ENCODE assay signal across 9 mouse cellular contexts in the genomic region with DNA sequence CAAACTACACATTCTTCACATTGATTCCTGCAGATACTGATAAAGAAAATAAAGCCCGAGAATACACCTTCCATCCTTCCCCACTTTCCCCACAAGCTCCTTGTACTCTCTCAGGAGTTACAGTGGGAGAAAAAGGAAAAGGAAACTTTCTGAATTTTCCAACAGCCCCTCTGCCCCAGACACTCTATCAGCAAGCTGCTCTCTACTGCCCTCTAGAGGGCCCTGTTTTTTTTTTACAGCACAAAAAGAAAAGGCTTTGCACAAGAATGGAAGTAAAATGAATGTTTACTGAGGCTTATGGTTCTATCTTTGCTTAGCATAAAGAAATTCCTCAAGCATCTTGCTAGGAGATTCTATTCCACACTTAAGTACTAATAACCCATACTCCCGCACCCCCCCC.
A peak's percentile ranks its signal among the peaks of the same experiment; 100 is the strongest.
DNase-seq lines count a peak whose midpoint lies in the region; ATAC-seq and TF ChIP-seq lines count a peak whose summit lies in the region.
"Had no signal": no experiment of that assay in that cellular context is flagged by ENCODE, and none has a peak within 500 bp of the region (broad histone marks: within the 10 kb centered on the region; RNA-seq: fewer than 3 reads in every experiment).

No protein-coding gene starts in this region.

- no peak for TF ChIP-seq POLR2A in limb, embryonic 14.5 days (IDR thresholded peaks at IDR 0.05; ENCODE audit: borderline replicate concordance, extremely low read depth, insufficient read depth, insufficient read length)

- WGBS in hindbrain, embryonic 11.5 days, result 70% methylated on average over 2 of the region's 2 CpGs
- 63% methylated on average over 2 of the region's 2 CpGs for WGBS in hindbrain, embryonic 12.5 days
- WGBS in midbrain, embryonic 14.5 days, result 89% methylated on average over 2 of the region's 2 CpGs
- 68% methylated on average over 2 of the region's 2 CpGs for WGBS in midbrain, embryonic 15.5 days
- WGBS in limb, embryonic 14.5 days, result 51% methylated on average over 2 of the region's 2 CpGs

- peak; percentile 81 for DNase-seq in hindbrain, embryonic 11.5 days (ENCODE audit: low spot score)
- DNase-seq in midbrain, embryonic 14.5 days, result peak; percentile 85
- DNase-seq in adipocyte (ENCODE audit: low spot score), result peak; percentile 57
- DNase-seq in limb, embryonic 14.5 days (ENCODE audit: low spot score), result peak; percentile 78
- DNase-seq in spleen, postnatal 14 days (ENCODE audit: low spot score in 2 of 2), result no peak

- H3K36me3 ChIP-seq in hindbrain, embryonic 11.5 days (ENCODE audit: control insufficient read depth, insufficient read depth, low read length), result no peaks in the 10 kb centered on the region
- H3K36me3 ChIP-seq in hindbrain, embryonic 12.5 days, result no peaks in the 10 kb centered on the region
- no peaks in the 10 kb centered on the region for H3K36me3 ChIP-seq in midbrain, embryonic 14.5 days (ENCODE audit: control insufficient read depth, insufficient read depth, low read length)
- no peaks in the 10 kb centered on the region for H3K36me3 ChIP-seq in midbrain, embryonic 15.5 days (replicated peaks)
- H3K36me3 ChIP-seq in limb, embryonic 14.5 days (ENCODE audit: control insufficient read depth, insufficient read depth, low read length), result no peaks in the 10 kb centered on the region
- H3K36me3 ChIP-seq: heart, embryonic 13.5 days had no signal

- no peak overlapping the region for H3K9ac ChIP-seq in hindbrain, embryonic 11.5 days (ENCODE audit: low read depth, low read length)
- no peak overlapping the region for H3K9ac ChIP-seq in hindbrain, embryonic 12.5 days
- H3K9ac ChIP-seq in midbrain, embryonic 14.5 days (replicated peaks; ENCODE audit: low read length), result no peak overlapping the region
- H3K9ac ChIP-seq in midbrain, embryonic 15.5 days, result no peak overlapping the region
- no peak overlapping the region for H3K9ac ChIP-seq in limb, embryonic 14.5 days (ENCODE audit: low read depth, low read length, severe bottlenecking)
- H3K9ac ChIP-seq: heart, embryonic 13.5 days had no signal

- no peaks in the 10 kb centered on the region for H3K27me3 ChIP-seq in hindbrain, embryonic 11.5 days (ENCODE audit: control insufficient read depth, insufficient read depth, low read length)
- no peaks in the 10 kb centered on the region for H3K27me3 ChIP-seq in hindbrain, embryonic 12.5 days
- H3K27me3 ChIP-seq in midbrain, embryonic 14.5 days (ENCODE audit: control insufficient read depth, insufficient read depth, low read length), result no peaks in the 10 kb centered on the region
- no peaks in the 10 kb centered on the region for H3K27me3 ChIP-seq in midbrain, embryonic 15.5 days (replicated peaks)
- no peaks in the 10 kb centered on the region for H3K27me3 ChIP-seq in limb, embryonic 14.5 days (ENCODE audit: control insufficient read depth, insufficient read depth, low read length)
- H3K27me3 ChIP-seq: heart, embryonic 13.5 days had no signal

- no peaks in the 10 kb centered on the region for H3K9me3 ChIP-seq in hindbrain, embryonic 11.5 days (ENCODE audit: control insufficient read depth, low read length)
- no peaks in the 10 kb centered on the region for H3K9me3 ChIP-seq in hindbrain, embryonic 12.5 days (replicated peaks)
- no peaks in the 10 kb centered on the region for H3K9me3 ChIP-seq in midbrain, embryonic 14.5 days (ENCODE audit: control insufficient read depth, low read length)
- H3K9me3 ChIP-seq in midbrain, embryonic 15.5 days, result no peaks in the 10 kb centered on the region
- H3K9me3 ChIP-seq in limb, embryonic 14.5 days (ENCODE audit: control insufficient read depth, low read length), result no peaks in the 10 kb centered on the region
- H3K9me3 ChIP-seq: heart, embryonic 13.5 days had no signal

- no peak overlapping the region for H3K4me3 ChIP-seq in hindbrain, embryonic 11.5 days (ENCODE audit: low read depth, low read length)
- H3K4me3 ChIP-seq in hindbrain, embryonic 12.5 days, result no peak overlapping the region
- no peak overlapping the region for H3K4me3 ChIP-seq in midbrain, embryonic 14.5 days (replicated peaks; ENCODE audit: low read depth, low read length)
- no peak overlapping the region for H3K4me3 ChIP-seq in midbrain, embryonic 15.5 days
- no peak overlapping the region for H3K4me3 ChIP-seq in limb, embryonic 14.5 days (replicated peaks; ENCODE audit: low read length)
- H3K4me3 ChIP-seq: heart, embryonic 13.5 days had no signal

- no peak overlapping the region for H3K4me2 ChIP-seq in hindbrain, embryonic 11.5 days (replicated peaks; ENCODE audit: low read depth, low read length)
- H3K4me2 ChIP-seq in hindbrain, embryonic 12.5 days (replicated peaks), result no peak overlapping the region
- no peak overlapping the region for H3K4me2 ChIP-seq in midbrain, embryonic 14.5 days (ENCODE audit: low read length)
- no peak overlapping the region for H3K4me2 ChIP-seq in midbrain, embryonic 15.5 days
- no peak overlapping the region for H3K4me2 ChIP-seq in limb, embryonic 14.5 days (replicated peaks; ENCODE audit: low read depth, low read length, severe bottlenecking)
- H3K4me2 ChIP-seq: heart, embryonic 13.5 days had no signal

- H3K27ac ChIP-seq in hindbrain, embryonic 11.5 days (ENCODE audit: low read depth, low read length), result no peak overlapping the region
- H3K27ac ChIP-seq in hindbrain, embryonic 12.5 days, result no peak overlapping the region
- H3K27ac ChIP-seq in midbrain, embryonic 14.5 days (replicated peaks; ENCODE audit: low read depth, low read length), result no peak overlapping the region
- no peak overlapping the region for H3K27ac ChIP-seq in midbrain, embryonic 15.5 days
- H3K27ac ChIP-seq in limb, embryonic 14.5 days (replicated peaks; ENCODE audit: low read depth, low read length), result no peak overlapping the region
- H3K27ac ChIP-seq: heart, embryonic 13.5 days had no signal

- ATAC-seq in hindbrain, embryonic 11.5 days (ENCODE audit: low FRiP score), result no peak
- no peak for ATAC-seq in hindbrain, embryonic 12.5 days (ENCODE audit: low FRiP score)
- ATAC-seq in midbrain, embryonic 14.5 days (ENCODE audit: low FRiP score, low TSS enrichment), result no peak
- ATAC-seq in midbrain, embryonic 15.5 days (replicated peaks), result no peak
- ATAC-seq in limb, embryonic 14.5 days (ENCODE audit: low FRiP score, low read depth), result no peak
- no peak for ATAC-seq in frontal cortex, adult (ENCODE audit: low TSS enrichment)

- no peaks in the 10 kb centered on the region for H3K4me1 ChIP-seq in hindbrain, embryonic 11.5 days (replicated peaks; ENCODE audit: control insufficient read depth, insufficient read depth, low read length)
- peaks cover 15% of the 10 kb centered on the region for H3K4me1 ChIP-seq in hindbrain, embryonic 12.5 days
- no peaks in the 10 kb centered on the region for H3K4me1 ChIP-seq in midbrain, embryonic 14.5 days (ENCODE audit: control insufficient read depth, insufficient read depth, low read length)
- H3K4me1 ChIP-seq in midbrain, embryonic 15.5 days, result 0 out of 2 replicates have a peak, but pooled peaks cover 5% of the 10 kb centered on the region
- no peaks in the 10 kb centered on the region for H3K4me1 ChIP-seq in limb, embryonic 14.5 days (ENCODE audit: control insufficient read depth, insufficient read depth, low read length)

Comparison
In these comparisons a context has a peak if more than half of its experiments do, and no peak if none do; other contexts are left out.
1. DNase-seq: peak in hindbrain, embryonic 11.5 days (single experiment), midbrain, embryonic 14.5 days (single experiment), adipocyte (single experiment) and limb, embryonic 14.5 days (single experiment); none in spleen, postnatal 14 days (0 of 2).